Mouse (Mus musculus) CH12.LX (cell line): ENCODE measurements around the gene Glb1l3. TPM values are rescaled to one million over a fixed set of nuclear protein-coding genes. Genes with fewer than 3 reads are reported as not detected.

Experiments used
- DNase-seq: peaks from one replicate; pipeline ENCODE4 v3.0.0-alpha.2; 2013; ENCODE audit errors: extremely low read depth
- H3K27ac ChIP-seq: 2 replicates; pipeline ENCODE4 v1.5.1; 2012; ENCODE audit warnings: low read depth, mild to moderate bottlenecking, control low read depth, moderate library complexity; ENCODE audit not compliant: insufficient read depth
- H3K27me3 ChIP-seq: replicated peaks from 2 replicates; pipeline ENCODE3; 2012; ENCODE audit warnings: inconsistent platforms
- H3K36me3 ChIP-seq, 2 experiments: replicated peaks in 1 of 2; 2 replicates each; pipeline versions ENCODE3 to v1.6.1; 2012; ENCODE audit warnings: inconsistent platforms in 1 of 2, low read length in 1 of 2, mild to moderate bottlenecking in 1 of 2, mixed read lengths in 1 of 2, moderate library complexity in 1 of 2; ENCODE audit not compliant: control insufficient read depth in 1 of 2, insufficient read depth in 1 of 2
- H3K4me1 ChIP-seq, 2 experiments: 2 replicates each; pipeline ENCODE4 v1.6.1; 2012; ENCODE audit warnings: inconsistent platforms in 1 of 2, moderate library complexity in 1 of 2; ENCODE audit not compliant: insufficient read depth in 2 of 2, control insufficient read depth in 1 of 2
- H3K4me2 ChIP-seq: 2 replicates; pipeline ENCODE4 v1.6.1; 2012; ENCODE audit warnings: low read depth, mild to moderate bottlenecking, control low read depth; ENCODE audit not compliant: poor library complexity, insufficient read depth, severe bottlenecking
- H3K4me3 ChIP-seq, 3 experiments: fragments of 150-350 bp in 1 of 3; sonication (generic) in 1 of 3; replicated peaks in 1 of 3; 2 replicates each; pipeline versions ENCODE3 to v1.5.1; 2011 to 2012; ENCODE audit warnings: low read depth in 2 of 3, low read length in 2 of 3, mild to moderate bottlenecking in 2 of 3, moderate library complexity in 2 of 3, control low read depth in 1 of 3, improper control_type of control experiment in 1 of 3, inconsistent platforms in 1 of 3, mixed read lengths in 1 of 3; ENCODE audit not compliant: poor library complexity in 1 of 3
- H3K79me2 ChIP-seq: replicated peaks from 2 replicates; pipeline ENCODE4 v1.6.1; 2012; ENCODE audit warnings: mild to moderate bottlenecking, moderate library complexity; ENCODE audit not compliant: control insufficient read depth, poor library complexity, insufficient read depth, severe bottlenecking; ENCODE audit errors: extremely low read depth
- H3K9ac ChIP-seq: 2 replicates; pipeline ENCODE4 v1.6.1; 2012; ENCODE audit warnings: low read depth, mild to moderate bottlenecking, control low read depth, moderate library complexity; ENCODE audit not compliant: insufficient read depth
- H3K9me3 ChIP-seq: replicated peaks from 2 replicates; pipeline ENCODE3; 2012; ENCODE audit warnings: low read length, inconsistent platforms, mixed read lengths
- BHLHE40 ChIP-seq: IDR thresholded peaks from 2 replicates; pipeline ENCODE4 v1.6.1; 2011; ENCODE audit warnings: mild to moderate bottlenecking, low read depth, low read length, improper control_type of control experiment
- CHD1 ChIP-seq: IDR thresholded peaks from 2 replicates; pipeline ENCODE4 v1.6.1; 2012; ENCODE audit warnings: low read depth, low read length, improper control_type of control experiment, inconsistent platforms
- E2F4 ChIP-seq: IDR thresholded peaks from 2 replicates; pipeline ENCODE4 v1.6.1; 2011; ENCODE audit warnings: low read depth, low read length, improper control_type of control experiment; ENCODE audit not compliant: insufficient replicate concordance
- EP300 ChIP-seq: IDR thresholded peaks from 2 replicates; pipeline ENCODE4 v1.6.1; 2011; ENCODE audit warnings: low read length, improper control_type of control experiment
- HCFC1 ChIP-seq: IDR thresholded peaks from 2 replicates; pipeline ENCODE4 v1.6.1; 2012; ENCODE audit warnings: low read depth, mild to moderate bottlenecking, inconsistent platforms, low read length, improper control_type of control experiment
- IRF4 ChIP-seq: IDR thresholded peaks from 2 replicates; pipeline ENCODE4 v1.6.1; 2014; ENCODE audit warnings: low read depth, mild to moderate bottlenecking, inconsistent platforms, low read length, improper control_type of control experiment
- JUND ChIP-seq: conservative IDR thresholded peaks from 2 replicates; pipeline ENCODE4 v1.6.1; 2011; ENCODE audit warnings: low read depth, low read length, improper control_type of control experiment
- MAFK ChIP-seq: IDR thresholded peaks from 2 replicates; pipeline ENCODE4 v1.6.1; 2011; ENCODE audit warnings: low read length, improper control_type of control experiment; ENCODE audit not compliant: insufficient replicate concordance
- MAX ChIP-seq: IDR thresholded peaks from 2 replicates; pipeline ENCODE4 v1.6.1; 2011; ENCODE audit warnings: low read length, improper control_type of control experiment
- MAZ ChIP-seq: IDR thresholded peaks from 2 replicates; pipeline ENCODE4 v1.6.1; 2012; ENCODE audit warnings: low read depth, mild to moderate bottlenecking, inconsistent platforms, low read length, improper control_type of control experiment, moderate library complexity
- MEF2A ChIP-seq: IDR thresholded peaks from 2 replicates; pipeline ENCODE4 v1.6.1; 2014; ENCODE audit warnings: low read depth, mild to moderate bottlenecking, inconsistent platforms, low read length, improper control_type of control experiment, borderline replicate concordance
- MYC ChIP-seq: IDR thresholded peaks from 2 replicates; pipeline ENCODE4 v1.6.1; 2011; ENCODE audit warnings: low read depth, mild to moderate bottlenecking, improper control_type of control experiment, low read length
- NRF1 ChIP-seq: IDR thresholded peaks from 2 replicates; pipeline ENCODE4 v1.6.1; 2014; ENCODE audit warnings: low read depth, mild to moderate bottlenecking, inconsistent platforms, low read length, improper control_type of control experiment, moderate library complexity
- POLR2A ChIP-seq: IDR thresholded peaks from 2 replicates; pipeline ENCODE4 v1.6.1; 2011; ENCODE audit warnings: low read depth, mild to moderate bottlenecking, improper control_type of control experiment, low read length
- POLR2AphosphoS2 ChIP-seq: IDR thresholded peaks from 2 replicates; pipeline ENCODE4 v1.6.1; 2011; ENCODE audit warnings: low read depth, low read length, improper control_type of control experiment
- RCOR1 ChIP-seq: conservative IDR thresholded peaks from 2 replicates; pipeline ENCODE4 v1.6.1; 2012; ENCODE audit warnings: low read depth, mild to moderate bottlenecking, inconsistent platforms, low read length, improper control_type of control experiment
- SMC3 ChIP-seq: IDR thresholded peaks from 2 replicates; pipeline ENCODE4 v1.6.1; 2011; ENCODE audit warnings: low read depth, low read length, improper control_type of control experiment
- TBP ChIP-seq: conservative IDR thresholded peaks from 2 replicates; pipeline ENCODE4 v1.6.1; 2011; ENCODE audit warnings: low read depth, low read length, improper control_type of control experiment
- TCF12 ChIP-seq: IDR thresholded peaks from 2 replicates; pipeline ENCODE4 v1.6.1; 2014; ENCODE audit warnings: low read depth, mild to moderate bottlenecking, inconsistent platforms, low read length, improper control_type of control experiment
- dilution Hi-C: fragments of 300-500 bp; cut with MboI; formaldehyde crosslinking; loops from 2 replicates; pipeline ENCODE4 v1.14.3; 2020; ENCODE audit warnings: low sequenced_read_pairs; ENCODE audit not compliant: extremely low pct_unique_long_range_greater_than_20kb, extremely low pct_ligation_motif_present
- in situ Hi-C: fragments of 300-500 bp; cut with MboI; formaldehyde crosslinking; loops from 3 replicates; pipeline ENCODE4 v1.14.3; 2019; ENCODE audit warnings: low sequenced_read_pairs, low pct_ligation_motif_present, low pct_unique_long_range_greater_than_20kb, mixed read lengths
- polyA plus RNA-seq: library from polyadenylated mRNA; unstranded; fragments of >175 nt; gene quantifications from 2 replicates; pipeline ENCODE4 v1.2.1, GENCODE M21; 2012; ENCODE audit warnings: low read depth; ENCODE audit not compliant: insufficient read length
- total RNA-seq, 2 experiments: library from RNA; depleted of rRNA; stranded (reverse); fragments of 300-350 nt in 1 of 2; fragments of >200 nt in 1 of 2; gene quantifications; 2 replicates each; pipeline ENCODE4 v1.2.3; 2012 to 2014

Glb1l3 gene
- total and polyA plus RNA-seq, 3 experiments = not detected

GRCm38 (mm10) chr9:26798731-26799130 lies 62.0 kb downstream of the Glb1l3 start:
- TF ChIP-seq MYC = no peak
- TF ChIP-seq E2F4 = no peak
- TF ChIP-seq MAFK = no peak
- no peak for TF ChIP-seq CHD1
- no peak for TF ChIP-seq MEF2A
- no peak for TF ChIP-seq IRF4
- no peak for TF ChIP-seq MAX
- Histone ChIP-seq H3K9ac (no peak overlapping the region), H3K4me2 (no peak overlapping the region), H3K27me3 (no peaks in the 10 kb centered on the region), H3K4me3 (no peak overlapping the region), H3K79me2 (no peaks in the 10 kb centered on the region), H3K9me3 (no peaks in the 10 kb centered on the region), H3K36me3 (no peaks in the 10 kb centered on the region), H3K27ac (no peak overlapping the region), H3K4me1 (no peaks in the 10 kb centered on the region)
- in situ Hi-C loops (no loop called here), dilution Hi-C loops (no loop called here)
- DNase-seq = no peak

- Histone ChIP-seq H3K4me1 (no peaks in the 10 kb centered on the region), H3K36me3 (no peaks in the 10 kb centered on the region), H3K4me3 (no peak overlapping the region), H3K79me2 (no peaks in the 10 kb centered on the region), H3K4me2 (no peak overlapping the region), H3K9me3 (no peaks in the 10 kb centered on the region), H3K9ac (no peak overlapping the region), H3K27me3 (no peaks in the 10 kb centered on the region), H3K27ac (no peak overlapping the region)
- in situ Hi-C loops (no loop called here), dilution Hi-C loops (no loop called here)
- TF ChIP-seq TCF12 (no peak), TBP (no peak), BHLHE40 (no peak), RCOR1 (no peak), JUND (no peak), MAZ (no peak), EP300 (no peak), POLR2A (no peak), HCFC1 (no peak), NRF1 (no peak), POLR2AphosphoS2 (no peak), MYC (no peak), SMC3 (no peak)
- no peak for DNase-seq
Observed at GRCm38 (mm10) chr9:26798205-26798604, 62.5 kb downstream of the Glb1l3 start.
